Comparison of ENCODE assay signal across 8 mouse cellular contexts in genomic region chr8:128491126-128492067, GRCm38 (mm10).
DNase-seq lines count a peak whose midpoint lies in the region; ATAC-seq and TF ChIP-seq lines count a peak whose summit lies in the region.

No protein-coding gene starts in this region.

- H3K4me3 ChIP-seq in cerebellum, adult 2 months (replicated peaks; ENCODE audit: insufficient read depth, low read depth, low read length), result no peak overlapping the region
- H3K4me3 ChIP-seq in hindbrain, embryonic 13.5 days, result no peak overlapping the region
- H3K4me3 ChIP-seq in macrophage (ENCODE audit: inconsistent target), result no peak overlapping the region

- H3K9me3 ChIP-seq in hindbrain, embryonic 13.5 days, result no peaks in the 10 kb centered on the region

- H3K4me1 ChIP-seq in cerebellum, adult 2 months (ENCODE audit: control insufficient read depth, insufficient read depth, low read length), result no peaks in the 10 kb centered on the region
- H3K4me1 ChIP-seq in hindbrain, embryonic 13.5 days (replicated peaks), result peaks cover 15% of the 10 kb centered on the region

- peak; percentile 71 for DNase-seq in ovary, postnatal 14 days (ENCODE audit: low spot score)
- DNase-seq in ovary, postnatal 10 days (ENCODE audit: low spot score), result no peak
- peak; percentile 12 to 26 for DNase-seq in cerebellum, adult 2 months
- peak; percentile 54 to 93 for DNase-seq in frontal cortex, adult 2 months (ENCODE audit: extremely low spot score in 1 of 2, low spot score in 1 of 2)
- DNase-seq in layer of hippocampus, postnatal 10 days (ENCODE audit: low spot score in 2 of 2), result peak; percentile 46 to 73
- DNase-seq in right cerebral cortex, postnatal 14 days, result peak; percentile 23

- ATAC-seq in hindbrain, embryonic 13.5 days (ENCODE audit: low FRiP score), result peak; percentile 83; the same call in 1 of the 2 replicates

- H3K9ac ChIP-seq in hindbrain, embryonic 13.5 days, result no peak overlapping the region

- H3K4me2 ChIP-seq in hindbrain, embryonic 13.5 days, result no peak overlapping the region

- no peaks in the 10 kb centered on the region; the same call in 1 of the 2 replicates for H3K27me3 ChIP-seq in cerebellum, adult 2 months (ENCODE audit: control insufficient read depth, insufficient read depth, low read length)
- H3K27me3 ChIP-seq in hindbrain, embryonic 13.5 days, result no peaks in the 10 kb centered on the region

- TF ChIP-seq POLR2A in cerebellum, adult 2 months (IDR thresholded peaks at IDR 0.05; ENCODE audit: borderline replicate concordance, insufficient read depth, low read length), result no peak

- 55% methylated on average over 5 of the region's 5 CpGs for WGBS in cerebellum, adult 2 months
- WGBS in hindbrain, embryonic 13.5 days, result 51% methylated on average over 5 of the region's 5 CpGs
- 7% methylated on average over 5 of the region's 5 CpGs for WGBS in macrophage (ENCODE audit: missing documents)

- H3K27ac ChIP-seq in cerebellum, adult 2 months (ENCODE audit: insufficient read depth, low read length), result no peak overlapping the region
- H3K27ac ChIP-seq in hindbrain, embryonic 13.5 days, result no peak overlapping the region
- H3K27ac ChIP-seq in macrophage, result peak overlapping the region; percentile 91

- H3K79me2 ChIP-seq in macrophage (ENCODE audit: inconsistent target), result no peaks in the 10 kb centered on the region

- H3K36me3 ChIP-seq in hindbrain, embryonic 13.5 days, result peaks cover 16% of the 10 kb centered on the region
- H3K36me3 ChIP-seq in macrophage (ENCODE audit: inconsistent target), result peaks cover 51% of the 10 kb centered on the region

- TF ChIP-seq CTCF in cerebellum, adult 2 months (IDR thresholded peaks at IDR 0.05; ENCODE audit: borderline replicate concordance, insufficient read depth, low read depth, low read length), result peak; percentile 26; the same call in 1 of the 2 replicates
